27 mouse cellular contexts compared by ENCODE assay signal in the genomic region with DNA sequence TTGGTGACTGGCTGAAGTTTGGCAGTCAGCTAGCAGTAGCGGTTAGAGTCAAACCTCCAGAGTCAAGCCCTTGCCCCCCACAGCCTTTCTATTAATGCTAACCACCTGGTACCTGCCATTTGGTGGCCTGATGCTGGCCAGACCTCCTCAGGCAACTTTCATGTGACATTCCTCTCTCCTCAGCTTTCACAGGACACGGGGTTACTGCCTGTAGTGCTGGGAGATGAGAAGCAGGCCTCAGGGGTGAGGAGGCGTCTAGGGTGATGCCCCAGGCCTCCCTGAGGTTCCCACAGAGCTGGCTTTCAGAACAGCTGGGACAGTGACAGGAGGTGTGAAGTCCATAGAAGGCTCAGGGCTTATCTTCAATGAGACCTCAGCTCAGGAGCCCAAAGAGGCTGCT. TPM values are rescaled to one million over a fixed set of nuclear protein-coding genes. Genes with fewer than 3 reads are reported as not detected.
A peak's percentile ranks its signal among the peaks of the same experiment; 100 is the strongest.
DNase-seq lines count a peak whose midpoint lies in the region; ATAC-seq lines count a peak whose summit lies in the region.
"Had no signal": no experiment of that assay in that cellular context is flagged by ENCODE, and none has a peak within 500 bp of the region (broad histone marks: within the 10 kb centered on the region; RNA-seq: fewer than 3 reads in every experiment).

No protein-coding gene starts in this region.

- H3K36me3 ChIP-seq in heart, embryonic 10.5 days, result no peaks in the 10 kb centered on the region
- no peaks in the 10 kb centered on the region for H3K36me3 ChIP-seq in kidney, embryonic 14.5 days (ENCODE audit: control insufficient read depth, insufficient read depth, low read length)
- H3K36me3 ChIP-seq in embryonic facial prominence, embryonic 10.5 days (replicated peaks), result no peaks in the 10 kb centered on the region
- no peaks in the 10 kb centered on the region for H3K36me3 ChIP-seq in limb, embryonic 10.5 days
- H3K36me3 ChIP-seq: embryonic facial prominence, embryonic 12.5 days; embryonic facial prominence, embryonic 15.5 days; G1E; heart, embryonic 13.5 days; hindbrain, embryonic 10.5 days; hindbrain, embryonic 13.5 days; intestine, embryonic 15.5 days had no signal

- H3K4me2 ChIP-seq in kidney, embryonic 14.5 days (replicated peaks; ENCODE audit: low read depth, low read length), result no peak overlapping the region
- H3K4me2 ChIP-seq: embryonic facial prominence, embryonic 12.5 days; embryonic facial prominence, embryonic 15.5 days; heart, embryonic 13.5 days; hindbrain, embryonic 13.5 days; intestine, embryonic 15.5 days had no signal

- no peak overlapping the region for H3K27ac ChIP-seq in heart, embryonic 10.5 days
- peak overlapping the region; percentile 52; the same call in 1 of the 2 replicates for H3K27ac ChIP-seq in kidney, embryonic 14.5 days (ENCODE audit: low read depth, low read length)
- H3K27ac ChIP-seq in embryonic facial prominence, embryonic 10.5 days (replicated peaks), result no peak overlapping the region
- H3K27ac ChIP-seq in limb, embryonic 10.5 days, result peak overlapping the region; percentile 77
- H3K27ac ChIP-seq: embryonic facial prominence, embryonic 12.5 days; embryonic facial prominence, embryonic 15.5 days; heart, adult 2 months; heart, embryonic 13.5 days; hindbrain, embryonic 10.5 days; hindbrain, embryonic 13.5 days; intestine, embryonic 15.5 days had no signal

- WGBS in heart, embryonic 10.5 days, result 13% methylated on average over 3 of the region's 3 CpGs
- 57% methylated on average over 3 of the region's 3 CpGs for WGBS in kidney, embryonic 14.5 days
- WGBS in embryonic facial prominence, embryonic 10.5 days, result 50% methylated on average over 3 of the region's 3 CpGs
- WGBS in limb, embryonic 10.5 days, result 25% methylated on average over 3 of the region's 3 CpGs

- no peak; the same call in 1 of the 2 replicates for ATAC-seq in kidney, embryonic 14.5 days (ENCODE audit: low FRiP score, low TSS enrichment)
- ATAC-seq: forebrain, embryonic 14.5 days; forebrain, postnatal 0 days; hindbrain, embryonic 16.5 days; intestine, embryonic 15.5 days; Patski had no signal

- DNase-seq in heart, embryonic 10.5 days (ENCODE audit: low spot score), result peak; percentile 85
- DNase-seq in heart, adult 11 months, result no peak
- DNase-seq in kidney, adult 8-10 months, result no peak
- DNase-seq in embryonic facial prominence, embryonic 10.5 days (ENCODE audit: low spot score), result peak; percentile 40
- DNase-seq in limb, embryonic 10.5 days (ENCODE audit: low spot score), result peak; percentile 78
- DNase-seq in retina, embryonic 14.5 days (ENCODE audit: low spot score), result no peak
- DNase-seq: adrenal gland, postnatal 10 days; adrenal gland, postnatal 36 days; B cell, adult 2 months; cerebellum, adult 2 months; cerebellum, adult 9-11 months; cerebellum, postnatal 25 days; forebrain, postnatal 0 days; gastrocnemius, postnatal 25 days; heart, adult 2 months had no signal

- H3K4me1 ChIP-seq in heart, embryonic 10.5 days, result peaks cover 45% of the 10 kb centered on the region
- peaks cover 8% of the 10 kb centered on the region; the same call in 1 of the 2 replicates for H3K4me1 ChIP-seq in kidney, embryonic 14.5 days (ENCODE audit: control insufficient read depth, insufficient read depth, low read length)
- peaks cover 20% of the 10 kb centered on the region for H3K4me1 ChIP-seq in embryonic facial prominence, embryonic 10.5 days
- peaks cover 74% of the 10 kb centered on the region for H3K4me1 ChIP-seq in limb, embryonic 10.5 days
- H3K4me1 ChIP-seq: embryonic facial prominence, embryonic 12.5 days; embryonic facial prominence, embryonic 15.5 days; hindbrain, embryonic 13.5 days had no signal

- H3K27me3 ChIP-seq in heart, embryonic 10.5 days (ENCODE audit: insufficient read depth, poor library complexity, severe bottlenecking), result no peaks in the 10 kb centered on the region
- H3K27me3 ChIP-seq in kidney, embryonic 14.5 days (ENCODE audit: control insufficient read depth, insufficient read depth, low read length), result no peaks in the 10 kb centered on the region
- no peaks in the 10 kb centered on the region for H3K27me3 ChIP-seq in embryonic facial prominence, embryonic 10.5 days (replicated peaks; ENCODE audit: low read depth, poor library complexity, severe bottlenecking)
- H3K27me3 ChIP-seq in limb, embryonic 10.5 days (ENCODE audit: low read depth, poor library complexity, severe bottlenecking), result no peaks in the 10 kb centered on the region
- H3K27me3 ChIP-seq: CH12.LX; embryonic facial prominence, embryonic 12.5 days; embryonic facial prominence, embryonic 15.5 days; heart, embryonic 13.5 days; hindbrain, embryonic 13.5 days; intestine, embryonic 15.5 days; Patski had no signal

- no peak overlapping the region for H3K4me3 ChIP-seq in heart, embryonic 10.5 days
- H3K4me3 ChIP-seq in kidney, embryonic 14.5 days (ENCODE audit: low read length), result no peak overlapping the region
- no peak overlapping the region for H3K4me3 ChIP-seq in embryonic facial prominence, embryonic 10.5 days
- no peak overlapping the region for H3K4me3 ChIP-seq in limb, embryonic 10.5 days
- H3K4me3 ChIP-seq: embryonic facial prominence, embryonic 12.5 days; embryonic facial prominence, embryonic 15.5 days; heart, adult 2 months; heart, embryonic 13.5 days; hindbrain, embryonic 10.5 days; hindbrain, embryonic 13.5 days; intestine, embryonic 15.5 days had no signal

- no peak overlapping the region for H3K9ac ChIP-seq in kidney, embryonic 14.5 days (ENCODE audit: low read depth, low read length)
- H3K9ac ChIP-seq: embryonic facial prominence, embryonic 12.5 days; embryonic facial prominence, embryonic 15.5 days; forebrain, postnatal 0 days; heart, embryonic 13.5 days; hindbrain, embryonic 13.5 days; intestine, embryonic 15.5 days had no signal

- no peaks in the 10 kb centered on the region for H3K9me3 ChIP-seq in heart, embryonic 10.5 days
- no peaks in the 10 kb centered on the region for H3K9me3 ChIP-seq in kidney, embryonic 14.5 days (ENCODE audit: control insufficient read depth, low read length)
- H3K9me3 ChIP-seq in embryonic facial prominence, embryonic 10.5 days, result no peaks in the 10 kb centered on the region
- H3K9me3 ChIP-seq in limb, embryonic 10.5 days (replicated peaks), result no peaks in the 10 kb centered on the region
- H3K9me3 ChIP-seq: embryonic facial prominence, embryonic 12.5 days; embryonic facial prominence, embryonic 15.5 days; G1E; heart, embryonic 13.5 days; hindbrain, embryonic 10.5 days; hindbrain, embryonic 13.5 days; intestine, embryonic 15.5 days had no signal

RNA-seq across cellular contexts. Expression of gene Ddx1, which starts 50.9 kb away (rescaled TPM):
- polyA plus RNA-seq in heart, embryonic 10.5 days (2016; fragmentation: Nextera tagmentation; extraction: Ambion mirVana), result 138 and 165 TPM in 2 replicates
- polyA plus RNA-seq in kidney, embryonic 14.5 days (2014; fragmentation: Nextera tagmentation; extraction: Ambion mirVana), result 132 and 179 TPM in 2 replicates
- 199 and 202 TPM in 2 replicates for polyA plus RNA-seq in embryonic facial prominence, embryonic 10.5 days (2016; fragmentation: Nextera tagmentation; extraction: Ambion mirVana)
- polyA plus RNA-seq in limb, embryonic 10.5 days (2016; fragmentation: Nextera tagmentation; extraction: Ambion mirVana), result 199 and 208 TPM in 2 replicates

Comparison
In these comparisons a context has a peak if more than half of its experiments do, and no peak if none do; other contexts are left out.
1. DNase-seq: peak in heart, embryonic 10.5 days (single experiment), embryonic facial prominence, embryonic 10.5 days (single experiment) and limb, embryonic 10.5 days (single experiment); none in heart, adult 11 months (single experiment), kidney, adult 8-10 months (0 of 2) and retina, embryonic 14.5 days (single experiment).
2. H3K27ac ChIP-seq: peak in kidney, embryonic 14.5 days (single experiment) and limb, embryonic 10.5 days (single experiment); none in heart, embryonic 10.5 days (single experiment) and embryonic facial prominence, embryonic 10.5 days (single experiment).